Mouse (Mus musculus) kidney, embryonic 14.5 days (tissue): ENCODE results near the gene Efcab8. TPM values are rescaled to one million over a fixed set of nuclear protein-coding genes. Genes with fewer than 3 reads are reported as not detected.
"Not testable (repeated sequence)": the region's sequence is repeated elsewhere in the genome, so short reads cannot be mapped to it uniquely, and the experiment has no call there.

ENCODE experiments used
- ATAC-seq: fragments of 200-750 bp; cut with Nextera tagmentation; 2 replicates; pipeline ENCODE4 v1.8.0; 2017; ENCODE audit warnings: moderate number of reproducible peaks, mild to moderate bottlenecking, moderate TSS enrichment, moderate library complexity; ENCODE audit not compliant: low FRiP score, low TSS enrichment
- H3K27ac ChIP-seq: fragments of 300-500 bp; sonication (generic); 2 replicates; pipeline ENCODE4 v1.5.1; 2014; ENCODE audit warnings: low read depth, mild to moderate bottlenecking, low read length, moderate library complexity, mixed read lengths
- H3K27me3 ChIP-seq: fragments of 300-500 bp; sonication (generic); 2 replicates; pipeline ENCODE4 v1.6.1; 2014; ENCODE audit warnings: mild to moderate bottlenecking, low read length; ENCODE audit not compliant: control insufficient read depth, insufficient read depth
- H3K36me3 ChIP-seq: fragments of 300-500 bp; sonication (generic); 2 replicates; pipeline ENCODE4 v1.6.1; 2014; ENCODE audit warnings: low read length, mixed read lengths; ENCODE audit not compliant: control insufficient read depth, insufficient read depth
- H3K4me1 ChIP-seq: fragments of 300-500 bp; sonication (generic); 2 replicates; pipeline ENCODE4 v1.6.1; 2014; ENCODE audit warnings: low read length, mixed read lengths; ENCODE audit not compliant: control insufficient read depth, insufficient read depth
- H3K4me2 ChIP-seq: fragments of 300-500 bp; sonication (generic); replicated peaks from 2 replicates; pipeline ENCODE4 v1.6.1; 2014; ENCODE audit warnings: low read depth, mild to moderate bottlenecking, low read length
- H3K4me3 ChIP-seq: fragments of 300-500 bp; sonication (generic); 2 replicates; pipeline ENCODE4 v1.5.1; 2014; ENCODE audit warnings: mild to moderate bottlenecking, low read length
- H3K9ac ChIP-seq: fragments of 300-500 bp; sonication (generic); 2 replicates; pipeline ENCODE4 v1.6.1; 2014; ENCODE audit warnings: low read depth, mild to moderate bottlenecking, low read length, moderate library complexity
- H3K9me3 ChIP-seq: fragments of 300-500 bp; sonication (generic); 2 replicates; pipeline ENCODE4 v1.6.1; 2016; ENCODE audit warnings: low read length; ENCODE audit not compliant: control insufficient read depth
- WGBS: fragments of 180-500 bp; shearing (Covaris S2); extraction: QIAGEN DNeasy Blood & Tissue Kit; methylation state at CpG from one replicate; pipeline ENCODE4 v1.1.7; 2014; 5-methylcytosine and 5-hydroxymethylcytosine counted together
- polyA plus RNA-seq: library from polyadenylated mRNA; unstranded; fragments of >200 nt; fragmentation: Nextera tagmentation; extraction: Ambion mirVana; gene quantifications from 2 replicates; pipeline ENCODE4 v1.2.1, GENCODE M21; 2014

Gene Efcab8
- polyA plus RNA-seq, 1 experiment from 2014 or later: not detected

GRCm38 (mm10) chr2:153808146-153808545 is 28.4 kb downstream of the Efcab8 start:
- Histone ChIP-seq H3K9ac (no peak overlapping the region), H3K36me3 (no peaks in the 10 kb centered on the region), H3K9me3 (no peaks in the 10 kb centered on the region), H3K4me3 (no peak overlapping the region), H3K4me1 (no peaks in the 10 kb centered on the region), H3K4me2 (no peak overlapping the region), H3K27ac (no peak overlapping the region), H3K27me3 (no peaks in the 10 kb centered on the region)
- 77% methylated on average over 8 of the region's 8 CpGs for WGBS
- ATAC-seq: no peak

- H3K9me3 ChIP-seq: no peaks in the 10 kb centered on the region
- WGBS: 75% methylated on average over 6 of the region's 6 CpGs
These were observed 29.1 kb downstream of the Efcab8 start for GRCm38 (mm10) chr2:153808841-153809240.

GRCm38 (mm10) chr2:153809921-153810320 is 30.2 kb downstream of the Efcab8 start:
- Histone ChIP-seq H3K36me3 (no peaks in the 10 kb centered on the region), H3K4me2 (no peak overlapping the region), H3K9me3 (no peaks in the 10 kb centered on the region), H3K27ac (no peak overlapping the region), H3K27me3 (no peaks in the 10 kb centered on the region), H3K4me1 (no peaks in the 10 kb centered on the region), H3K4me3 (no peak overlapping the region), H3K9ac (no peak overlapping the region)
- ATAC-seq: no peak
- WGBS: 69% methylated on average over 3 of the region's 3 CpGs

More at GRCm38 (mm10) chr2:153808841-153809240, 29.1 kb downstream of the Efcab8 start:
- Histone ChIP-seq H3K36me3 (no peaks in the 10 kb centered on the region), H3K4me2 (no peak overlapping the region), H3K4me3 (no peak overlapping the region), H3K4me1 (no peaks in the 10 kb centered on the region), H3K27ac (no peak overlapping the region), H3K27me3 (no peaks in the 10 kb centered on the region), H3K9ac (no peak overlapping the region)
- no peak for ATAC-seq

- Histone ChIP-seq H3K27me3 (no peaks in the 10 kb centered on the region), H3K4me1 (no peaks in the 10 kb centered on the region), H3K9me3 (no peaks in the 10 kb centered on the region), H3K4me3 (no peak overlapping the region), H3K27ac (no peak overlapping the region), H3K4me2 (no peak overlapping the region), H3K36me3 (no peaks in the 10 kb centered on the region), H3K9ac (no peak overlapping the region)
- WGBS: 95% methylated on average over 2 of the region's 2 CpGs
- no peak for ATAC-seq
These were observed 42.3 kb downstream of the Efcab8 start for GRCm38 (mm10) chr2:153822005-153822543.

- Histone ChIP-seq H3K27ac (no peak overlapping the region), H3K4me3 (no peak overlapping the region), H3K4me2 (no peak overlapping the region), H3K9ac (no peak overlapping the region), H3K9me3 (no peaks in the 10 kb centered on the region), H3K36me3 (no peaks in the 10 kb centered on the region), H3K4me1 (no peaks in the 10 kb centered on the region), H3K27me3 (no peaks in the 10 kb centered on the region)
- no peak for ATAC-seq
- 81% methylated on average over 6 of the region's 6 CpGs for WGBS
These were observed 44.9 kb downstream of the Efcab8 start for GRCm38 (mm10) chr2:153824593-153824992.

- H3K27ac ChIP-seq, H3K4me2 ChIP-seq, H3K4me1 ChIP-seq, H3K9ac ChIP-seq, H3K9me3 ChIP-seq, H3K36me3 ChIP-seq, H3K4me3 ChIP-seq, H3K27me3 ChIP-seq, ATAC-seq: not testable (repeated sequence)
- 76% methylated on average over 32 of the region's 32 CpGs for WGBS
These were observed 46.2 kb downstream of the Efcab8 start for GRCm38 (mm10) chr2:153825900-153826299.

GRCm38 (mm10) chr2:153827171-153827830 is 47.6 kb downstream of the Efcab8 start:
- H3K27me3 ChIP-seq: no peaks in the 10 kb centered on the region
- H3K36me3 ChIP-seq: no peaks in the 10 kb centered on the region
- H3K4me2 ChIP-seq: no peak overlapping the region
- no peak for ATAC-seq
- no peak overlapping the region for H3K27ac ChIP-seq
- 69% methylated on average over 8 of the region's 8 CpGs for WGBS
- no peak overlapping the region for H3K9ac ChIP-seq
- H3K4me1 ChIP-seq: no peaks in the 10 kb centered on the region
- H3K4me3 ChIP-seq: no peak overlapping the region
- H3K9me3 ChIP-seq: no peaks in the 10 kb centered on the region

- H3K4me3 ChIP-seq: no peak overlapping the region
- WGBS: 82% methylated on average over 7 of the region's 7 CpGs
- no peak overlapping the region for H3K27ac ChIP-seq
- H3K9ac ChIP-seq: no peak overlapping the region
- no peak overlapping the region for H3K4me2 ChIP-seq
- H3K36me3 ChIP-seq: no peaks in the 10 kb centered on the region
- no peaks in the 10 kb centered on the region for H3K9me3 ChIP-seq
- H3K4me1 ChIP-seq: no peaks in the 10 kb centered on the region
- ATAC-seq: no peak
- no peaks in the 10 kb centered on the region for H3K27me3 ChIP-seq
These were observed 49.0 kb downstream of the Efcab8 start for GRCm38 (mm10) chr2:153828704-153829103.

- 86% methylated on average over 8 of the region's 8 CpGs for WGBS
- H3K9me3 ChIP-seq: no peaks in the 10 kb centered on the region
- no peaks in the 10 kb centered on the region for H3K4me1 ChIP-seq
- H3K9ac ChIP-seq: no peak overlapping the region
- ATAC-seq: no peak
- H3K27ac ChIP-seq: no peak overlapping the region
- no peaks in the 10 kb centered on the region for H3K27me3 ChIP-seq
- H3K36me3 ChIP-seq: no peaks in the 10 kb centered on the region
- H3K4me2 ChIP-seq: no peak overlapping the region
- no peak overlapping the region for H3K4me3 ChIP-seq
These were observed 53.6 kb downstream of the Efcab8 start for GRCm38 (mm10) chr2:153833291-153833690.
